Mouse (Mus musculus): Measurements from ENCODE around the gene Map3k4. TPM values are rescaled to one million over a fixed set of nuclear protein-coding genes. Genes with fewer than 3 reads are reported as not detected.

The Map3k4 gene
- polyA plus RNA-seq, 1 experiment = 19.6 TPM

- H3K79me2 ChIP-seq (ENCODE audit: control insufficient read depth, insufficient read depth) = peaks cover 9% of the 10 kb centered on the region
- no peak for TF ChIP-seq TCF3 (IDR thresholded peaks at IDR 0.05; ENCODE audit: insufficient read length, low read depth)
- TF ChIP-seq TCF12 (IDR thresholded peaks at IDR 0.05; ENCODE audit: insufficient read depth, poor library complexity, severe bottlenecking) = no peak
- no peak for TF ChIP-seq SRF (IDR thresholded peaks at IDR 0.05; ENCODE audit: control insufficient read depth, insufficient read length, low read depth)
- no peak for TF ChIP-seq CEBPB (IDR thresholded peaks at IDR 0.05; ENCODE audit: insufficient read depth, poor library complexity, severe bottlenecking)
- TF ChIP-seq MYOG (IDR thresholded peaks at IDR 0.05; ENCODE audit: control insufficient read depth in 1 of 3, insufficient read depth in 1 of 3, insufficient read length in 2 of 3, low read depth in 2 of 3) = no peak
- TF ChIP-seq POLR2A (IDR thresholded peaks at IDR 0.05; ENCODE audit: insufficient read length, low read depth) = no peak
- no peak for TF ChIP-seq MAX (IDR thresholded peaks at IDR 0.05; ENCODE audit: low read depth)
- no peak for TF ChIP-seq USF1 (IDR thresholded peaks at IDR 0.05; ENCODE audit: low read depth)
- TF ChIP-seq MYOD1 (IDR thresholded peaks at IDR 0.05; ENCODE audit: control insufficient read depth in 1 of 3, insufficient read length in 2 of 3, low read depth in 2 of 3) = no peak
- TF ChIP-seq REST (IDR thresholded peaks at IDR 0.05; ENCODE audit: insufficient read depth, insufficient read length) = no peak
- no peak for TF ChIP-seq POLR2AphosphoS2 (IDR thresholded peaks at IDR 0.05; ENCODE audit: insufficient read length, low read depth)
- no peak for TF ChIP-seq E2F4 (IDR thresholded peaks at IDR 0.05; ENCODE audit: insufficient read depth)
- no peak overlapping the region for H3K4me2 ChIP-seq (ENCODE audit: low read depth)
- no peak overlapping the region for H3K4me3 ChIP-seq
- no peak overlapping the region for H3ac ChIP-seq (ENCODE audit: control insufficient read depth, insufficient read length)
- no peaks in the 10 kb centered on the region for H3K27me3 ChIP-seq (ENCODE audit: control insufficient read depth, insufficient read depth, insufficient read length)
- no peaks in the 10 kb centered on the region for H3K36me3 ChIP-seq (ENCODE audit: control insufficient read depth, insufficient read depth)
These were observed 40.5 kb downstream of the Map3k4 start for GRCm38 (mm10) chr17:12278073-12278472.

- Histone ChIP-seq H3K27me3 (ENCODE audit: control insufficient read depth, insufficient read depth, insufficient read length) (no peaks in the 10 kb centered on the region), H3K79me2 (ENCODE audit: control insufficient read depth, insufficient read depth) (peaks cover under 1% of the 10 kb centered on the region), H3K4me3 (no peak overlapping the region), H3K36me3 (ENCODE audit: control insufficient read depth, insufficient read depth) (peaks cover under 1% of the 10 kb centered on the region), H3K4me2 (ENCODE audit: low read depth) (no peak overlapping the region), H3ac (ENCODE audit: control insufficient read depth, insufficient read length) (no peak overlapping the region)
- no peak for TF ChIP-seq TCF3 (IDR thresholded peaks at IDR 0.05; ENCODE audit: insufficient read length, low read depth)
- no peak for TF ChIP-seq MAX (IDR thresholded peaks at IDR 0.05; ENCODE audit: low read depth)
- no peak for TF ChIP-seq MYOG (IDR thresholded peaks at IDR 0.05; ENCODE audit: control insufficient read depth in 1 of 3, insufficient read depth in 1 of 3, insufficient read length in 2 of 3, low read depth in 2 of 3)
- TF ChIP-seq REST (IDR thresholded peaks at IDR 0.05; ENCODE audit: insufficient read depth, insufficient read length) = no peak
- TF ChIP-seq TCF12 (IDR thresholded peaks at IDR 0.05; ENCODE audit: insufficient read depth, poor library complexity, severe bottlenecking) = no peak
- no peak for TF ChIP-seq POLR2AphosphoS2 (IDR thresholded peaks at IDR 0.05; ENCODE audit: insufficient read length, low read depth)
- TF ChIP-seq USF1 (IDR thresholded peaks at IDR 0.05; ENCODE audit: low read depth) = no peak
These were observed 41.3 kb downstream of the Map3k4 start for GRCm38 (mm10) chr17:12277297-12277696.

- Histone ChIP-seq H3K79me2 (ENCODE audit: control insufficient read depth, insufficient read depth) (no peaks in the 10 kb centered on the region), H3K27me3 (ENCODE audit: control insufficient read depth, insufficient read depth, insufficient read length) (no peaks in the 10 kb centered on the region), H3K36me3 (ENCODE audit: control insufficient read depth, insufficient read depth) (peaks cover 7% of the 10 kb centered on the region), H3K4me2 (ENCODE audit: low read depth) (peak overlapping the region; percentile 46), H3K4me3 (no peak overlapping the region), H3ac (ENCODE audit: control insufficient read depth, insufficient read length) (no peak overlapping the region)
- TF ChIP-seq MYOG (IDR thresholded peaks at IDR 0.05; ENCODE audit: control insufficient read depth in 1 of 3, insufficient read depth in 1 of 3, insufficient read length in 2 of 3, low read depth in 2 of 3) (peak in 1 of 3 experiments; percentile 38), E2F4 (IDR thresholded peaks at IDR 0.05; ENCODE audit: insufficient read depth) (no peak), POLR2AphosphoS2 (IDR thresholded peaks at IDR 0.05; ENCODE audit: insufficient read length, low read depth) (no peak), MYOD1 (IDR thresholded peaks at IDR 0.05; ENCODE audit: control insufficient read depth in 1 of 3, insufficient read length in 2 of 3, low read depth in 2 of 3) (peak in 1 of 3 experiments; percentile 11)
These were observed 41.9 kb downstream of the Map3k4 start for GRCm38 (mm10) chr17:12276496-12277200.

GRCm38 (mm10) chr17:12275756-12276155 lies 42.8 kb downstream of the Map3k4 start:
- peak overlapping the region; percentile 46 for H3K4me2 ChIP-seq (ENCODE audit: low read depth)
- H3K79me2 ChIP-seq (ENCODE audit: control insufficient read depth, insufficient read depth) = no peaks in the 10 kb centered on the region
- no peaks in the 10 kb centered on the region for H3K27me3 ChIP-seq (ENCODE audit: control insufficient read depth, insufficient read depth, insufficient read length)
- no peak overlapping the region for H3K4me3 ChIP-seq
- H3ac ChIP-seq (ENCODE audit: control insufficient read depth, insufficient read length) = no peak overlapping the region
- TF ChIP-seq POLR2AphosphoS2 (IDR thresholded peaks at IDR 0.05; ENCODE audit: insufficient read length, low read depth) = no peak
- no peak for TF ChIP-seq POLR2A (IDR thresholded peaks at IDR 0.05; ENCODE audit: insufficient read length, low read depth)
- peak in 1 of 3 experiments; percentile 39 for TF ChIP-seq MYOG (IDR thresholded peaks at IDR 0.05; ENCODE audit: control insufficient read depth in 1 of 3, insufficient read depth in 1 of 3, insufficient read length in 2 of 3, low read depth in 2 of 3)
- TF ChIP-seq E2F4 (IDR thresholded peaks at IDR 0.05; ENCODE audit: insufficient read depth) = no peak
- TF ChIP-seq SRF (IDR thresholded peaks at IDR 0.05; ENCODE audit: control insufficient read depth, insufficient read length, low read depth) = no peak
- TF ChIP-seq MAX (IDR thresholded peaks at IDR 0.05; ENCODE audit: low read depth) = no peak
- TF ChIP-seq REST (IDR thresholded peaks at IDR 0.05; ENCODE audit: insufficient read depth, insufficient read length) = no peak
- no peak for TF ChIP-seq TCF12 (IDR thresholded peaks at IDR 0.05; ENCODE audit: insufficient read depth, poor library complexity, severe bottlenecking)
- no peak for TF ChIP-seq TCF3 (IDR thresholded peaks at IDR 0.05; ENCODE audit: insufficient read length, low read depth)
- TF ChIP-seq MYOD1 (IDR thresholded peaks at IDR 0.05; ENCODE audit: control insufficient read depth in 1 of 3, insufficient read length in 2 of 3, low read depth in 2 of 3) = peak in 1 of 3 experiments; percentile 38
- TF ChIP-seq USF1 (IDR thresholded peaks at IDR 0.05; ENCODE audit: low read depth) = no peak
- no peak for TF ChIP-seq CEBPB (IDR thresholded peaks at IDR 0.05; ENCODE audit: insufficient read depth, poor library complexity, severe bottlenecking)
- H3K36me3 ChIP-seq (ENCODE audit: control insufficient read depth, insufficient read depth) = peaks cover 10% of the 10 kb centered on the region

- no peak overlapping the region for H3ac ChIP-seq (ENCODE audit: control insufficient read depth, insufficient read length)
- no peak overlapping the region for H3K4me3 ChIP-seq
- peaks cover 10% of the 10 kb centered on the region for H3K36me3 ChIP-seq (ENCODE audit: control insufficient read depth, insufficient read depth)
These were observed 45.6 kb downstream of the Map3k4 start for GRCm38 (mm10) chr17:12273032-12273431.

More at GRCm38 (mm10) chr17:12273032-12273431, 45.6 kb downstream of the Map3k4 start:
- Histone ChIP-seq H3K4me2 (ENCODE audit: low read depth) (no peak overlapping the region), H3K27me3 (ENCODE audit: control insufficient read depth, insufficient read depth, insufficient read length) (no peaks in the 10 kb centered on the region), H3K79me2 (ENCODE audit: control insufficient read depth, insufficient read depth) (peaks cover 5% of the 10 kb centered on the region)
- TF ChIP-seq CEBPB (IDR thresholded peaks at IDR 0.05; ENCODE audit: insufficient read depth, poor library complexity, severe bottlenecking) = no peak
- no peak for TF ChIP-seq SRF (IDR thresholded peaks at IDR 0.05; ENCODE audit: control insufficient read depth, insufficient read length, low read depth)
- no peak for TF ChIP-seq MYOD1 (IDR thresholded peaks at IDR 0.05; ENCODE audit: control insufficient read depth in 1 of 3, insufficient read length in 2 of 3, low read depth in 2 of 3)
- TF ChIP-seq MYOG (IDR thresholded peaks at IDR 0.05; ENCODE audit: control insufficient read depth in 1 of 3, insufficient read depth in 1 of 3, insufficient read length in 2 of 3, low read depth in 2 of 3) = no peak
- no peak for TF ChIP-seq POLR2A (IDR thresholded peaks at IDR 0.05; ENCODE audit: insufficient read length, low read depth)
- TF ChIP-seq TCF3 (IDR thresholded peaks at IDR 0.05; ENCODE audit: insufficient read length, low read depth) = no peak
- no peak for TF ChIP-seq REST (IDR thresholded peaks at IDR 0.05; ENCODE audit: insufficient read depth, insufficient read length)
- TF ChIP-seq TCF12 (IDR thresholded peaks at IDR 0.05; ENCODE audit: insufficient read depth, poor library complexity, severe bottlenecking) = no peak
- TF ChIP-seq MAX (IDR thresholded peaks at IDR 0.05; ENCODE audit: low read depth) = no peak

Measured in myocyte (in vitro differentiated cells).